Mouse (Mus musculus) G1E (cell line): ENCODE results near the gene Ggt5. TPM values are rescaled to one million over a fixed set of nuclear protein-coding genes. Genes with fewer than 3 reads are reported as not detected.

Experiments
- ATAC-seq: 2 replicates; pipeline ENCODE4 v1.8.0; 2016; ENCODE audit warnings: mild to moderate bottlenecking; ENCODE audit not compliant: insufficient number of reproducible peaks, poor library complexity, low FRiP score, severe bottlenecking; ENCODE audit errors: extremely low read depth
- DNase-seq: peaks from one replicate; pipeline ENCODE4 v3.0.0; 2012; ENCODE audit warnings: low spot score
- H3K27me3 ChIP-seq: 2 replicates; pipeline ENCODE4 v1.6.1; 2012; ENCODE audit warnings: mild to moderate bottlenecking, low read length, inconsistent platforms; ENCODE audit not compliant: insufficient read depth
- H3K36me3 ChIP-seq: replicated peaks from 2 replicates; pipeline ENCODE3; 2012; ENCODE audit warnings: mild to moderate bottlenecking, inconsistent platforms
- H3K4me1 ChIP-seq: 2 replicates; pipeline ENCODE4 v1.6.1; 2012; ENCODE audit warnings: low read depth, low read length, inconsistent platforms, mixed read lengths; ENCODE audit not compliant: insufficient read depth
- H3K4me3 ChIP-seq: 2 replicates; pipeline ENCODE4 v1.5.1; 2012; ENCODE audit warnings: low read depth, mild to moderate bottlenecking, inconsistent platforms, low read length, moderate library complexity, mixed read lengths
- H3K9me3 ChIP-seq: replicated peaks from 2 replicates; pipeline ENCODE4 v1.6.1; 2012; ENCODE audit warnings: inconsistent platforms
- CTCF ChIP-seq: IDR thresholded peaks from 2 replicates; pipeline ENCODE4 v1.5.1; 2012; ENCODE audit warnings: low read depth, low read length, inconsistent platforms, mixed read lengths
- GATA1 ChIP-seq: IDR thresholded peaks from 2 replicates; pipeline ENCODE4 v1.6.1; 2012; ENCODE audit warnings: borderline replicate concordance, low read length, inconsistent platforms, mixed read lengths
- GATA2 ChIP-seq: IDR thresholded peaks from 2 replicates; pipeline ENCODE4 v1.6.1; 2012; ENCODE audit warnings: low read depth, low read length, inconsistent platforms, borderline replicate concordance
- POLR2AphosphoS5 ChIP-seq: IDR thresholded peaks from 2 replicates; pipeline ENCODE4 v1.6.1; 2012; ENCODE audit warnings: low read depth, low read length, inconsistent platforms; ENCODE audit not compliant: insufficient replicate concordance
- TAL1 ChIP-seq: conservative IDR thresholded peaks from 2 replicates; pipeline ENCODE4 v1.6.1; 2012; ENCODE audit warnings: low read depth, low read length, inconsistent platforms, mixed read lengths
- polyA plus RNA-seq: library from polyadenylated mRNA; stranded (reverse); fragments of >175 nt; gene quantifications from 2 replicates; pipeline ENCODE4 v1.2.3, GENCODE M21; 2012
- total RNA-seq, 2 experiments: library from RNA; stranded (forward) in 1 of 2; stranded (reverse) in 1 of 2; fragments of 200-1000 nt in 1 of 2; fragments of >200 nt in 1 of 2; fragmentation: Nextera tagmentation in 1 of 2; gene quantifications; 2 replicates each; pipeline ENCODE4 v1.2.3; 2014 to 2017

The Ggt5 gene
- total and polyA plus RNA-seq, 3 experiments: 0.22 TPM; not detected in 2

DNA sequence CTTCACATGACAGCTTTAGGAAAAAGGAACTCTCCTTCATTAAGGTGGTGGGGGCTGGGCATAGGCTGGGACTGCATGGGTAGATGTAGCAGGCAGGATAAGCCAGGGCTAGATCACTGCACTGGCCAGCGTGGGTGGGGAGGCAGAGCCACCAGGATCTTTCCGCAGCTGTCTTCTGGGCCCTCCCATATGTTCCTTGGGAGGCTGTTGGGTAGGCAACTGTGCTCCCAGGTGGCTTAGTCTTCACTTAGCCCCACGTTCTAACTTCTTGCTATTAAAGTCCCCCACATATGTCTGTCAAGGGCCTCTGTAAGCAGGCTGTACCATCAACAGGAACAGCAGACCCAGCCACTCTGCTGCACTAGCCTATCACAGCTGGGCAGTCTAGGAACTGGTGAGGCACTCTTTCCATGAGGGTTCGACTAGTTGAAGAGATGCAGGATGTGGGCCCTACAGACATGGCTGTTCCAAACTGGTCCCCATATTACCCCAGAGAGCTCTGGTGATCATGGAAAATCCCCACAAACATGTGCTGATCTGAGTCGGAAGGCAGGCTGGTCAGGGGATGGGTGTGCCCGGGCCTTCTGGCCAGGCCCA lies 61.3 kb downstream of the Ggt5 start:
- DNase-seq: no peak
- Histone ChIP-seq H3K9me3 (no peaks in the 10 kb centered on the region), H3K27me3 (no peaks in the 10 kb centered on the region), H3K4me3 (no peak overlapping the region), H3K4me1 (no peaks in the 10 kb centered on the region), H3K36me3 (peaks cover 100% of the 10 kb centered on the region)
- TF ChIP-seq POLR2AphosphoS5: no peak
- no peak for TF ChIP-seq GATA1
- TF ChIP-seq TAL1: no peak
- TF ChIP-seq CTCF: no peak
- TF ChIP-seq GATA2: no peak
- no peak for ATAC-seq

DNA sequence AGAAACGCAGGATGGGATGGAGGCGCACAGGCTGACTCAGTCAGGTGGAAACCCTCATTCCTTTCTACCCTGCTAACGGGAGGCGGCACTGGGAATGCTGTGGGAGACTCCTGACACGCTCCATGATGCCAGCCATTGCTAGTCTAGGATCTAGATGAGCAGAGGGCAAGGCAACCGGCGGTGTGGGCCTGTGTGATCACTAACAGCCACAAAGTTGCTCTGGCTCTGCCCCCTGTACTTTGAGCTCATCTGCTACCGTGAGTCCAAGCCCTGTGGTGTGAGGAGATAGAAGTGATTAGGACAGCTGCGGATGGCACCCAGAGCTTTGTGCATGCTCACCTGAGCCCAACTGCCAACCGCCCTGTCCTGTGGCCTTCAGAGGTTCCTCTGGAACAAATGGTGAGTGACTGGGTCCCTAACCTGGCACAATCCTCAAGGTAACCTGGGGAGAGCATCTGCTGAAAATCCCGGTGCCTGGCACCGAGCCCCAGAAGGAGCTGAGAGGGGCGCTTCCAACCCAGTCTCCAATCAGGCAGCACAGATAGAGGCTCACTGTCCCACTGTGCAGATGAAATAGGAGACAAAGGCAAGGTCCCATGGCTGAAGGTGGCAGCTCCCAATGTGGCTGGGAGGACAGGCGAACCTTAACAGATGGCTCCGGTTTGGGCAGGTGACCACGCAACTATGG lies 62.4 kb downstream of the Ggt5 start:
- Histone ChIP-seq H3K4me1 (no peaks in the 10 kb centered on the region), H3K27me3 (no peaks in the 10 kb centered on the region), H3K4me3 (no peak overlapping the region), H3K36me3 (peaks cover 100% of the 10 kb centered on the region), H3K9me3 (no peaks in the 10 kb centered on the region)
- ATAC-seq (no peak), DNase-seq (no peak)
- TF ChIP-seq GATA1 (no peak), TAL1 (no peak), GATA2 (no peak), CTCF (no peak), POLR2AphosphoS5 (no peak)

DNA sequence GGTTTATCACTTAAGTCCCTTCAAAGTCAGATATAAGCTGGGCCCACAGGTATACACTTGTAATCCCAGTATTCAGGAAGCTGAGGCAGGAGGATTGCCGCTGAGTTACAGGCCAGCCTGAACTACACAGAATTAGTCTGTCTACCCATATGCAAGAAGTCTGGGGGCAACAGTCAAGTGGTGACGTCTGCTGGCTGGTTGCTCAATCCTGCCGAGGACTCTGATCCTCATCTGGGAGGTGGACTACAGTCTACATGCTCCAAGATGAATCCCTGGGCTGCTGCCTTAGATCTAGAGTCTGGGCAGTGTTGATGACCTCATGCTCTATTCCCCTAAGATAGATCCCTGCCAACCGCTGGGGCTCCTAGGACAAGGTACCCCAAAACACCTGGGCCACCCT lies 64.9 kb downstream of the Ggt5 start:
- TF ChIP-seq GATA2: no peak
- TF ChIP-seq TAL1: no peak
- TF ChIP-seq CTCF: no peak
- no peak for TF ChIP-seq GATA1
- no peak for TF ChIP-seq POLR2AphosphoS5
- no peaks in the 10 kb centered on the region for H3K27me3 ChIP-seq
- ATAC-seq (no peak), DNase-seq (no peak)
- H3K36me3 ChIP-seq: peaks cover 100% of the 10 kb centered on the region
- no peak overlapping the region for H3K4me3 ChIP-seq
- no peaks in the 10 kb centered on the region for H3K9me3 ChIP-seq
- H3K4me1 ChIP-seq: no peaks in the 10 kb centered on the region

DNA sequence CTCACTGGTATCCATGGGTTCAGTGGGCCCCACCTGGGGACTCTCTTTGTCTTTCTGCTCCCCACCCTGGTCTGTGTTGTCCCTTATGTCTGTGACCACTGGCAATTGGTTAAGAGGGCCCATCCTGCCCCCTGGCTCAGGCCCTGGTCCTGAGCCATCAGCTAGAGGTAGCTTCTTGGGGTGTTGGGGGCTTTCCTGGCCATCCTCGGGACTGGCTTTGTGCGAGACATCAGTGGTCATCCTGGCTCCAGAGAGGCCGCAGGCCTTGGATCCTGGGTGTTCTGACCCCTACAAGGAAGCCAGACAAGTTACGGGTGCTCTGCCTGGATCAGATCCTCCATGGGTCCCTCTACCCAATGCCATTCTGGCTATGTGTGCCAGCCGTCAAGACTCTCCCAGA lies 68.0 kb downstream of the Ggt5 start:
- Histone ChIP-seq H3K4me1 (no peaks in the 10 kb centered on the region), H3K4me3 (no peak overlapping the region), H3K27me3 (no peaks in the 10 kb centered on the region), H3K9me3 (no peaks in the 10 kb centered on the region), H3K36me3 (peaks cover 100% of the 10 kb centered on the region)
- DNase-seq (no peak), ATAC-seq (no peak)
- TF ChIP-seq GATA1: no peak
- no peak for TF ChIP-seq CTCF
- no peak for TF ChIP-seq POLR2AphosphoS5
- no peak for TF ChIP-seq TAL1
- no peak for TF ChIP-seq GATA2

DNA sequence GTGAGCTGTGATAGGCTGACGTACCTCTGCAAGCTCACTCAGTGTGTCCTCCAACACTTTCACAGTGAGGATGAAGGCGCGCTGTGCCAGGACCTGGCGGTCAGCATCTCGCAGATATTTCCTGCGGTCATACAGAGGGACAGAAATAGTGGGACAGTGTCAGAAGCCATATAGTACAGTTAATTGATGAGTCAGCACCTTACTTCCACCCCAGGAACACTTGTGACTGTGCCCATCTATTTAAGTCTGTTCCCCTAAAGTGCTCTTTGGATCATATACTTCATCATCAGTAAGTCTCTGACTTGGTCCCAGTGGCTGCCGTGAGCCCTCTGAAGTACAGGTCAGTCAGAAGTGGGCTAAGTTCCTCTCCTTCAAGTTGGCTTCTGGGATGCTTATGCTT lies 68.6 kb downstream of the Ggt5 start:
- no peak for DNase-seq
- Histone ChIP-seq H3K9me3 (no peaks in the 10 kb centered on the region), H3K27me3 (no peaks in the 10 kb centered on the region), H3K4me3 (no peak overlapping the region), H3K4me1 (no peaks in the 10 kb centered on the region), H3K36me3 (peaks cover 100% of the 10 kb centered on the region)
- no peak for ATAC-seq
- TF ChIP-seq TAL1: no peak
- TF ChIP-seq GATA2: no peak
- no peak for TF ChIP-seq POLR2AphosphoS5
- no peak for TF ChIP-seq GATA1
- TF ChIP-seq CTCF: no peak

DNA sequence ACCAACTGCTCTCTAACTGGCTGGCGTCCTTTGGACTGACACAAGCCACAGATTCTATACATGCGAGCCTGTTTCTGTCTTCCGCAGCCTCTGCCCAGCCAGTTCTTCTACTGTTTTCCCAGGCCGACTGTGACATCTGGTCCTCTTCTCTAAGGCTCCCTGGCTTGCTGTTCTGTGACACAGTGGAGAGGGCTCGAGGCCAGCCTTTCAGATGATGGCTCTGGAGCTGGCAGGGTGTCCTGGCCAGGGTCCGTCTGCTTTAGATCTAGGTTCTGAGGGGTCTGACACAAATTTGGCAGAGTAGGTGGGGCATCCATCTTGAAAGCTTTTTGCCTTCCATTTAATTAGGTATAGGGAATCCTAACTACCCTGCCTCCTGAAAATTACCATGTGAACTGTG lies 72.2 kb downstream of the Ggt5 start:
- peaks cover 99% of the 10 kb centered on the region for H3K36me3 ChIP-seq
- no peak for TF ChIP-seq TAL1
- TF ChIP-seq GATA1: no peak
- no peak for TF ChIP-seq GATA2
- no peak for TF ChIP-seq POLR2AphosphoS5
- TF ChIP-seq CTCF: no peak
- DNase-seq (no peak), ATAC-seq (no peak)
- H3K27me3 ChIP-seq: no peaks in the 10 kb centered on the region
- H3K4me1 ChIP-seq: peaks cover 8% of the 10 kb centered on the region
- no peaks in the 10 kb centered on the region for H3K9me3 ChIP-seq
- H3K4me3 ChIP-seq: no peak overlapping the region

DNA sequence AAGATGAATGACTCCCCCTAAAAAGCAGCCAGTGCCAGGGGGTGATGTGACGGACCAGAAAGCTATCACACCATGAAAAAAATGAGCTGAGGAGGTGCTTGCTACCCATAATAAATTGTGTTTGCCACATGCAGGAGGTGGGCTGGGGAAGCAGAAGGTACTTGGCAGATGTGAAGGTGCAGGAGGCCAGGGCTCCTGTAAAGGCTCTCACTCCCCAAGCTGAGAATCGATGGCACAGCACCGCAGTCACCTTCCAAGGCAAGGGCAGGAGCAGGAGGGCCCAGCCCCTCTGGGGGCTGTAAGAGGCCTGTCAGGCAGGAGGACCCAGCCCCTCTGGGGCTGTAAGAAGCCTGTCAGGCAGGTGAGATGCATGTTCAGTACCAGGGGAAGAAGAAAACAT lies 72.7 kb downstream of the Ggt5 start:
- H3K4me3 ChIP-seq: no peak overlapping the region
- peaks cover 99% of the 10 kb centered on the region for H3K36me3 ChIP-seq
- H3K27me3 ChIP-seq: no peaks in the 10 kb centered on the region
- DNase-seq (no peak), ATAC-seq (no peak)
- TF ChIP-seq GATA1 (no peak), TAL1 (no peak), POLR2AphosphoS5 (no peak), CTCF (no peak), GATA2 (no peak)
- H3K4me1 ChIP-seq: peaks cover 13% of the 10 kb centered on the region
- no peaks in the 10 kb centered on the region for H3K9me3 ChIP-seq
